Comparison of ENCODE assay signal across 8 mouse cellular contexts in genomic region chr19:5118384-5118698, GRCm38 (mm10). TPM values are rescaled to one million over a fixed set of nuclear protein-coding genes. Genes with fewer than 3 reads are reported as not detected.
DNase-seq lines count a peak whose midpoint lies in the region; ATAC-seq lines count a peak whose summit lies in the region.

Gene Klc2 (minus strand): TSS chr19:5118560.

- H3K9me3 ChIP-seq in lung, embryonic 15.5 days: no peaks in the 10 kb centered on the region
- no peaks in the 10 kb centered on the region for H3K9me3 ChIP-seq in embryonic facial prominence, embryonic 12.5 days
- no peaks in the 10 kb centered on the region for H3K9me3 ChIP-seq in heart, embryonic 16.5 days (replicated peaks; ENCODE audit: control insufficient read depth, low read length)

- peak; percentile 94 for ATAC-seq in lung, embryonic 15.5 days (ENCODE audit: borderline replicate concordance, extremely low read depth, low FRiP score, low TSS enrichment)
- ATAC-seq in embryonic facial prominence, embryonic 12.5 days (ENCODE audit: insufficient number of reproducible peaks, insufficient read depth, low FRiP score, low TSS enrichment): peak; percentile 92
- peak; percentile 90 for ATAC-seq in heart, embryonic 16.5 days (replicated peaks; ENCODE audit: extremely low read depth, insufficient read depth, low FRiP score)
- no peak for ATAC-seq in neutrophil, adult 5-6 weeks (ENCODE audit: extremely low read depth, insufficient number of reproducible peaks, low FRiP score, poor library complexity, severe bottlenecking)

- no peak for DNase-seq in lung, adult 18-20 months
- no peak for DNase-seq in left cerebral cortex, postnatal 36 days (ENCODE audit: low spot score in 2 of 2)
- DNase-seq in right cerebral cortex, postnatal 10 days (ENCODE audit: low spot score in 2 of 2): no peak
- no peak for DNase-seq in cerebellum, postnatal 36 days

- peak within 1 kb of the TSS; percentile 92 for H3K27ac ChIP-seq in lung, embryonic 15.5 days
- H3K27ac ChIP-seq in embryonic facial prominence, embryonic 12.5 days: peak within 1 kb of the TSS; percentile 92
- H3K27ac ChIP-seq in heart, embryonic 16.5 days (ENCODE audit: low read length): peak within 1 kb of the TSS; percentile 89

- intact Hi-C loops in left cerebral cortex, postnatal 36 days (cut with DNase I): no loop called here

- peak within 1 kb of the TSS; percentile 83 for H3K4me2 ChIP-seq in lung, embryonic 15.5 days
- H3K4me2 ChIP-seq in embryonic facial prominence, embryonic 12.5 days (replicated peaks): peak within 1 kb of the TSS; percentile 89
- H3K4me2 ChIP-seq in heart, embryonic 16.5 days (ENCODE audit: low read depth, low read length): peak within 1 kb of the TSS; percentile 86

- WGBS in lung, embryonic 15.5 days: under 1% methylated on average over 18 of the region's 18 CpGs
- whole genome bisulfite sequencing in embryonic facial prominence, embryonic 12.5 days: 1% methylated on average over 18 of the region's 18 CpGs
- 2% methylated on average over 18 of the region's 18 CpGs for WGBS in heart, embryonic 16.5 days

- H3K9ac ChIP-seq in lung, embryonic 15.5 days: peak within 1 kb of the TSS; percentile 79
- H3K9ac ChIP-seq in embryonic facial prominence, embryonic 12.5 days: peak within 1 kb of the TSS; percentile 74
- peak within 1 kb of the TSS; percentile 89 for H3K9ac ChIP-seq in heart, embryonic 16.5 days (ENCODE audit: low read length)

- H3K4me3 ChIP-seq in lung, embryonic 15.5 days: peak within 1 kb of the TSS; percentile 88
- H3K4me3 ChIP-seq in embryonic facial prominence, embryonic 12.5 days: peak within 1 kb of the TSS; percentile 77
- H3K4me3 ChIP-seq in heart, embryonic 16.5 days (ENCODE audit: low read length): peak within 1 kb of the TSS; percentile 97

- H3K4me1 ChIP-seq in lung, embryonic 15.5 days: peaks cover 14% of the 10 kb centered on the region
- peaks cover 19% of the 10 kb centered on the region for H3K4me1 ChIP-seq in embryonic facial prominence, embryonic 12.5 days
- peaks cover 10% of the 10 kb centered on the region for H3K4me1 ChIP-seq in heart, embryonic 16.5 days (ENCODE audit: control insufficient read depth, insufficient read depth, low read length)

- no peaks in the 10 kb centered on the region; the same call in 1 of the 2 replicates for H3K36me3 ChIP-seq in lung, embryonic 15.5 days
- H3K36me3 ChIP-seq in embryonic facial prominence, embryonic 12.5 days: peaks cover 4% of the 10 kb centered on the region; the same call in 1 of the 2 replicates
- peaks cover 3% of the 10 kb centered on the region; the same call in 1 of the 2 replicates for H3K36me3 ChIP-seq in heart, embryonic 16.5 days (ENCODE audit: control insufficient read depth, insufficient read depth)

- no peaks in the 10 kb centered on the region for H3K27me3 ChIP-seq in lung, embryonic 15.5 days
- H3K27me3 ChIP-seq in embryonic facial prominence, embryonic 12.5 days: no peaks in the 10 kb centered on the region
- H3K27me3 ChIP-seq in heart, embryonic 16.5 days (ENCODE audit: control insufficient read depth, insufficient read depth, low read length): no peaks in the 10 kb centered on the region; the same call in 1 of the 2 replicates

RNA-seq across cellular contexts. Expression of gene Klc2, which starts in this region (rescaled TPM):
- polyA plus RNA-seq in lung, embryonic 15.5 days (2015; fragmentation: Nextera tagmentation; extraction: Ambion mirVana): 16.2 and 19.4 TPM in 2 replicates
- polyA plus RNA-seq in embryonic facial prominence, embryonic 12.5 days (2016; fragmentation: Nextera tagmentation; extraction: Ambion mirVana): 30.6 and 35.3 TPM in 2 replicates
- polyA plus RNA-seq in heart, embryonic 16.5 days (2015; fragmentation: Nextera tagmentation; extraction: Ambion mirVana): 19.3 and 22.7 TPM in 2 replicates
- 100 to 1,000 TPM; 255 to 284 TPM for total RNA-seq in left cerebral cortex, postnatal 36 days (2021)
- total RNA-seq in neutrophil, adult 5-6 weeks (2017): 16.7 and 18.7 TPM in 2 replicates

Comparison
In these comparisons a context has a peak if more than half of its experiments do, and no peak if none do; other contexts are left out.
1. RNA of gene Klc2 (total RNA-seq): 255 to 284 TPM in left cerebral cortex, postnatal 36 days; 16.7 to 18.7 TPM in neutrophil, adult 5-6 weeks; every median in the first group is over 10 times any median in the second.
2. Peak in every context shown above with its lines, with median percentiles within 50 percentile points of each other: H3K27ac ChIP-seq, H3K4me2 ChIP-seq, H3K4me3 ChIP-seq and H3K9ac ChIP-seq.